Comparison of ENCODE assay signal across 8 mouse cellular contexts in the genomic region with DNA sequence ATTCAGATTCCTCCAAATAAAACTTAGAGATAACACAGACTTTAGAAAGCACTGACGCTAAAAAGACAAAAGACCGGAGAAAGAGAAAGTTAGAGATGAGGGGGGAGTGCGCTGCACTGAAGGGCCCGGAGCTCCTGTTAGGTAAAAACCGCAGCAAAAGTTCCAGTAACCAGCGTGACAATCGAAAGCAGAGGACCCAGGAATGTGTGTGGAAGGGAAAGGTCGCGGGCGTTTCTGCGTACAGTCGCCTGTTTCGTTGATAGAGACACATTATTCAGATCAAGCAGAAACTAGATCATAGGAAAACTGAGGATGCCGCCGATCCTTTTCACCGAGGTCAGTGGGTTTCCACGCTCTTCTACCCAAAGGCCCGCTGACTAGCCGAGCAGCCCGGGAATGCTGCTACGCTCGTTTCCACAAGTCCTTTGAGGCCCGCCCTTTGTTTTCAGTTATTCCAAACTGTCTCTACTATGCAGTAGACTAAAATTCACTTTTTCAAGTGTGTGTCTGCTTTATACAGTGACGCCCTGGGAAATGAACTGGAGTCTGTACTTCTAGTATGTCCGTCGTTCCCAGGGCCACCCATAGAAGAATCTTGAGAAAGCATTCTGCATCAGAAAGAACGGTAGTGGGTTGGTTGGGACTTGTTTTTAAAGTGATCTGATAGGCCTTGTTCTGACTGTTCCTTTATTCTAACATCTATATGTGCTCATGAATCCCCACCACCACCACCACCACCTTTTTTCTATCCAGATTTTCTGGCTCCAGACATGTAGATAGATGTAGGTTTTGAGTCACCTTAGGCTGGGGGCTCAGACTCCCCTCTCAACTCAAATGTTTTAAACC. TPM values are rescaled to one million over a fixed set of nuclear protein-coding genes. Genes with fewer than 3 reads are reported as not detected.
DNase-seq lines count a peak whose midpoint lies in the region; ATAC-seq and TF ChIP-seq lines count a peak whose summit lies in the region.

No protein-coding gene starts in this region.

- WGBS in heart, embryonic 15.5 days: 7% methylated on average over 27 of the region's 27 CpGs

- peak overlapping the region; percentile 96 for H3K9ac ChIP-seq in ES-Bruce4 (ENCODE audit: low read depth, poor library complexity, severe bottlenecking)
- peak overlapping the region; percentile 67 for H3K9ac ChIP-seq in heart, embryonic 15.5 days

- TF ChIP-seq POLR2A in ES-Bruce4 (IDR thresholded peaks at IDR 0.05; ENCODE audit: insufficient read depth, low read length): no peak

- peak overlapping the region; percentile 75 for H3K4me3 ChIP-seq in ES-Bruce4 (ENCODE audit: low read depth, low read length)
- peak overlapping the region; percentile 76 for H3K4me3 ChIP-seq in heart, embryonic 15.5 days

- no peak for TF ChIP-seq EP300 in ES-Bruce4 (IDR thresholded peaks at IDR 0.05; ENCODE audit: insufficient read depth, low read depth, low read length)

- H3K36me3 ChIP-seq in ES-Bruce4 (ENCODE audit: control insufficient read depth, insufficient read depth, low read length, poor library complexity, severe bottlenecking): no peaks in the 10 kb centered on the region
- no peaks in the 10 kb centered on the region for H3K36me3 ChIP-seq in heart, embryonic 15.5 days
- no peaks in the 10 kb centered on the region for H3K36me3 ChIP-seq in splenic B cell, adult 2 months (ENCODE audit: control insufficient read depth, insufficient read depth, low read length, poor library complexity, severe bottlenecking)

- H3K4me2 ChIP-seq in heart, embryonic 15.5 days: peak overlapping the region; percentile 86

- TF ChIP-seq CTCF in ES-Bruce4 (IDR thresholded peaks at IDR 0.05; ENCODE audit: low read depth, low read length): no peak

- peak; percentile 23; the same call in 1 of the 2 replicates for ATAC-seq in heart, embryonic 15.5 days (replicated peaks; ENCODE audit: insufficient number of reproducible peaks, insufficient read depth, low FRiP score, low read depth)
- 0 out of 2 replicates have a peak, but pooled peaks have one; percentile 7 for ATAC-seq in megakaryocyte, adult 5-6 weeks (ENCODE audit: poor library complexity, severe bottlenecking)

- no peaks in the 10 kb centered on the region for H3K9me3 ChIP-seq in ES-Bruce4 (replicated peaks; ENCODE audit: control insufficient read depth, insufficient read depth, low read length, poor library complexity, severe bottlenecking)
- H3K9me3 ChIP-seq in heart, embryonic 15.5 days (replicated peaks): no peaks in the 10 kb centered on the region

- DNase-seq in adrenal gland, adult 2 months: peak; percentile 76
- DNase-seq in adrenal gland, adult 8-10 months: no peak
- DNase-seq in embryo, embryonic 11 days: peak; percentile 69
- DNase-seq in kidney, postnatal 25 days: peak; percentile 41 to 67
- peak; percentile 39 for DNase-seq in splenic B cell, adult 2 months (ENCODE audit: low read depth, low spot score)

- H3K27me3 ChIP-seq in ES-Bruce4 (ENCODE audit: control insufficient read depth, insufficient read depth, low read length, poor library complexity, severe bottlenecking): no peaks in the 10 kb centered on the region
- no peaks in the 10 kb centered on the region for H3K27me3 ChIP-seq in heart, embryonic 15.5 days
- H3K27me3 ChIP-seq in splenic B cell, adult 2 months (ENCODE audit: control insufficient read depth, insufficient read depth, low read length, poor library complexity, severe bottlenecking): no peaks in the 10 kb centered on the region

- H3K4me1 ChIP-seq in ES-Bruce4 (ENCODE audit: control insufficient read depth, insufficient read depth, low read length): no peaks in the 10 kb centered on the region
- peaks cover 24% of the 10 kb centered on the region for H3K4me1 ChIP-seq in heart, embryonic 15.5 days (replicated peaks)

- H3K27ac ChIP-seq in ES-Bruce4 (ENCODE audit: insufficient read depth, low read length): peak overlapping the region; percentile 92
- peak overlapping the region; percentile 99 for H3K27ac ChIP-seq in heart, embryonic 15.5 days

RNA-seq across cellular contexts. Expression of a gene that starts 0.7 kb away (rescaled TPM):
- total RNA-seq in adrenal gland, adult 2 months (2021): 10 to 100 TPM; 15.2 to 26.7 TPM
- polyA plus RNA-seq in adrenal gland, adult 2 months (2012; rRNA removed): 2.7 and 2.8 TPM in 2 replicates
- total RNA-seq in adrenal gland, adult 8-10 months (2022): 10 to 100 TPM; 27.4 to 37.9 (median 32.5) TPM
- 3.6 and 4.0 TPM in 2 replicates for polyA plus RNA-seq in ES-Bruce4 (2011; ENCODE audit: insufficient read depth, insufficient read length, low read depth, missing spikeins)
- 2.9 and 3.9 TPM in 2 replicates for polyA plus RNA-seq in heart, embryonic 15.5 days (2015; fragmentation: Nextera tagmentation; extraction: Ambion mirVana)
- total RNA-seq in megakaryocyte, adult 5-6 weeks (2015): 187 and 212 TPM in 2 replicates
- total RNA-seq in megakaryocyte, adult 5-6 weeks (2017): 175 TPM in 2 replicates

RNA-seq across cellular contexts. Expression of a gene that starts 4.7 kb away (rescaled TPM):
- total RNA-seq in adrenal gland, adult 2 months (2021): 10 to 100 TPM; 50.8 to 65.4 TPM
- polyA plus RNA-seq in adrenal gland, adult 2 months (2012; rRNA removed): 30.9 and 38.0 TPM in 2 replicates
- 100 to 1,000 TPM in 1 of 4 experiments, 10 to 100 TPM in 3; 50.3 to 108 (median 73.7) TPM for total RNA-seq in adrenal gland, adult 8-10 months (2022)
- 7.7 and 11.1 TPM in 2 replicates for polyA plus RNA-seq in ES-Bruce4 (2011; ENCODE audit: insufficient read depth, insufficient read length, low read depth, missing spikeins)
- polyA plus RNA-seq in heart, embryonic 15.5 days (2015; fragmentation: Nextera tagmentation; extraction: Ambion mirVana): 26.2 and 31.1 TPM in 2 replicates
- 1,096 and 1,674 TPM in 2 replicates for total RNA-seq in megakaryocyte, adult 5-6 weeks (2015)
- 491 and 548 TPM in 2 replicates for total RNA-seq in megakaryocyte, adult 5-6 weeks (2017)

RNA-seq across cellular contexts. Expression of a gene that starts 5.8 kb away (rescaled TPM):
- total RNA-seq in adrenal gland, adult 2 months (2021): 10 to 100 TPM; 61.7 to 85.5 TPM
- 0.93 TPM in 1 of 2 replicates, not detected in the other for polyA plus RNA-seq in adrenal gland, adult 2 months (2012; rRNA removed)
- 100 to 1,000 TPM in 1 of 4 experiments, 10 to 100 TPM in 3; 70.8 to 139 (median 88.2) TPM for total RNA-seq in adrenal gland, adult 8-10 months (2022)
- 33.9 and 35.8 TPM in 2 replicates for polyA plus RNA-seq in ES-Bruce4 (2011; ENCODE audit: insufficient read depth, insufficient read length, low read depth, missing spikeins)
- 3.6 and 4.8 TPM in 2 replicates for polyA plus RNA-seq in heart, embryonic 15.5 days (2015; fragmentation: Nextera tagmentation; extraction: Ambion mirVana)
- 1,241 and 1,605 TPM in 2 replicates for total RNA-seq in megakaryocyte, adult 5-6 weeks (2015)
- 11,779 and 12,958 TPM in 2 replicates for total RNA-seq in megakaryocyte, adult 5-6 weeks (2017)

RNA-seq across cellular contexts. Expression of a gene that starts 17.3 kb away (rescaled TPM):
- 1 to 10 TPM in 1 of 2 experiments, not detected in 1; 2.0 TPM for total RNA-seq in adrenal gland, adult 2 months (2021)
- not detected in 2 replicates for polyA plus RNA-seq in adrenal gland, adult 2 months (2012; rRNA removed)
- total RNA-seq in adrenal gland, adult 8-10 months (2022): not detected
- 1.3 and 3.0 TPM in 2 replicates for polyA plus RNA-seq in ES-Bruce4 (2011; ENCODE audit: insufficient read depth, insufficient read length, low read depth, missing spikeins)
- polyA plus RNA-seq in heart, embryonic 15.5 days (2015; fragmentation: Nextera tagmentation; extraction: Ambion mirVana): 0.72 and 1.0 TPM in 2 replicates
- total RNA-seq in megakaryocyte, adult 5-6 weeks (2015): 17.8 and 20.2 TPM in 2 replicates
- total RNA-seq in megakaryocyte, adult 5-6 weeks (2017): 2.8 TPM in 1 of 2 replicates, not detected in the other

RNA-seq across cellular contexts. Expression of a gene that starts 18.5 kb away (rescaled TPM):
- total RNA-seq in adrenal gland, adult 2 months (2021): 10 to 100 TPM in 1 of 2 experiments, not detected in 1; 21.4 TPM
- 503 and 643 TPM in 2 replicates for polyA plus RNA-seq in adrenal gland, adult 2 months (2012; rRNA removed)
- total RNA-seq in adrenal gland, adult 8-10 months (2022): 10 to 100 TPM; 14.1 to 18.6 (median 17.5) TPM
- not detected in 2 replicates for polyA plus RNA-seq in ES-Bruce4 (2011; ENCODE audit: insufficient read depth, insufficient read length, low read depth, missing spikeins)
- polyA plus RNA-seq in heart, embryonic 15.5 days (2015; fragmentation: Nextera tagmentation; extraction: Ambion mirVana): 13.6 and 15.1 TPM in 2 replicates
- not detected in 2 replicates for total RNA-seq in megakaryocyte, adult 5-6 weeks (2015)
- total RNA-seq in megakaryocyte, adult 5-6 weeks (2017): 12,468 and 14,692 TPM in 2 replicates

Comparison
In these comparisons a context has a peak if more than half of its experiments do, and no peak if none do; other contexts are left out.
1. RNA of a gene that starts 0.7 kb away (total RNA-seq): 175 to 212 TPM in megakaryocyte, adult 5-6 weeks; 27.4 to 37.9 TPM in adrenal gland, adult 8-10 months and 15.2 to 26.7 TPM in adrenal gland, adult 2 months; every median in the first group is over 4 times any median in the second.
2. RNA of a gene that starts 4.7 kb away (total RNA-seq): 491 to 1,674 TPM in megakaryocyte, adult 5-6 weeks; 50.3 to 108 TPM in adrenal gland, adult 8-10 months and 50.8 to 65.4 TPM in adrenal gland, adult 2 months; every median in the first group is over 4 times any median in the second.
3. RNA of a gene that starts 5.8 kb away (total RNA-seq): 1,241 to 12,958 TPM in megakaryocyte, adult 5-6 weeks; 70.8 to 139 TPM in adrenal gland, adult 8-10 months and 61.7 to 85.5 TPM in adrenal gland, adult 2 months; every median in the first group is over 4 times any median in the second.